Mouse (Mus musculus): Measurements from ENCODE around the gene Sc5d. TPM values are rescaled to one million over a fixed set of nuclear protein-coding genes. Genes with fewer than 3 reads are reported as not detected.

The Sc5d gene
- polyA plus RNA-seq, 1 experiment = 0.57 TPM

GRCm38 (mm10) chr9:42230333-42230732 is 33.7 kb downstream of the Sc5d start:
- TF ChIP-seq FLI1 (IDR thresholded peaks at IDR 0.05; ENCODE audit: low read length) = no peak
- TF ChIP-seq GATA1 (IDR thresholded peaks at IDR 0.05; ENCODE audit: borderline replicate concordance, low read length) = no peak

DNA sequence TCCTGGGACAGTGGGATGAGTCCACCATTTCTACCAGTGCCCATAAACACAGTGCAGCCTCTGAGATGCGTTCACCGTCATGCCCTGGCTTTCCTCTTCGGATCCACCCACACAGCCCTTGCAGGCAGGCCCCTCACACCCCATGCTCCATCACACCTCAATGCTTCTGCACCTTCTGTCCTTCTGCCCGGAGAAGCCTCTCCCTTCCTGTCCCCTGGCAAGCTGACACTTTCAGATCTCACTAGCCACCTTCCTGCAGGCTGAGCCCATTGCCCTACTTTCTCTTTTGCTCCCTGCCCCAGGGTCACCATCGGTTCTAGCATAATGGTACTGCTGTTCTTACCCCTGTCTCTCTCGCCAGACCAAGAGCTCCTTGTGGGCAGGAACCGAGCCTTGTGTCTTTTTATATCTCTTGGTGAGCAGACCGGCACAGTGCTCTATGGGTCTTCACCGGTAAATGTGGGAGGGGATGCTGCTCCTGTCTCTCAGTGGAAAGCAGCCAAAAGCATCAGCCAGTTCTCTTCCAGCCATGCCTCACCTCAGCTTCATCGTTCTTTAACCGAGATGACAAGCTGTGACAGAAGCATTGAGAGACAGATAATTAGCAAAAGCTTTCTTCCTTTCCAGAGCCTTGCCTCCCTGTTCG is 34.5 kb downstream of the Sc5d start:
- Histone ChIP-seq H3K4me1 (no peaks in the 10 kb centered on the region), H3K4me3 (replicated peaks) (peak overlapping the region; percentile 20), H3K27me3 (replicated peaks) (peaks cover 4% of the 10 kb centered on the region), H3K9me3 (peaks cover 14% of the 10 kb centered on the region), H3K36me3 (replicated peaks; ENCODE audit: low read length) (no peaks in the 10 kb centered on the region)
- no peak for TF ChIP-seq FLI1 (IDR thresholded peaks at IDR 0.05; ENCODE audit: low read length)
- no peak for TF ChIP-seq GATA1 (IDR thresholded peaks at IDR 0.05; ENCODE audit: borderline replicate concordance, low read length)

More at GRCm38 (mm10) chr9:42230333-42230732, 33.7 kb downstream of the Sc5d start:
- no peaks in the 10 kb centered on the region for H3K4me1 ChIP-seq
- H3K27me3 ChIP-seq (replicated peaks) = peaks cover 4% of the 10 kb centered on the region
- no peak overlapping the region for H3K4me3 ChIP-seq (replicated peaks)
- peaks cover 13% of the 10 kb centered on the region for H3K9me3 ChIP-seq
- H3K36me3 ChIP-seq (replicated peaks; ENCODE audit: low read length) = no peaks in the 10 kb centered on the region

DNA sequence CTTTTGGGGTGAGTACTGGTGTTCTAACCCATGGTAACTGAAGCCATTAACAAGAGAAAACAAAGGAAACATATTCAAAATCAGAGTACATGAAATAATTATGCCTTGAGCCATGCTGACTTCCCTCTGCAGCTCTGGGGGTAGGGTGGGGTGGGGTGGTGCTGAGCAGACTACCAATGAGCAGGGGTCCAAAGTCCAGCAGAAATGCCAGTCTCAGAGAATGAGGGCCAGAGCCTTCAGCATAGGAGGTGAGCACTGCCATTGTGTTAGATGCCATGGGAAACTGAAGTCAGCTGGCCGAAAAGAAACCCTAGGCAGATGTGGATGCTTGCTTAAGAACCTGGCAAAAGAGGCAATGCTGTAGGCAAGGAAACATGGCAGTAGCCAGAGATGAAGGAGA is 36.3 kb downstream of the Sc5d start:
- peaks cover 25% of the 10 kb centered on the region for H3K9me3 ChIP-seq
- H3K4me3 ChIP-seq (replicated peaks) = no peak overlapping the region
- H3K27me3 ChIP-seq (replicated peaks) = peaks cover 4% of the 10 kb centered on the region
- H3K36me3 ChIP-seq (replicated peaks; ENCODE audit: low read length) = no peaks in the 10 kb centered on the region
- TF ChIP-seq GATA1 (IDR thresholded peaks at IDR 0.05; ENCODE audit: borderline replicate concordance, low read length) = no peak
- no peak for TF ChIP-seq FLI1 (IDR thresholded peaks at IDR 0.05; ENCODE audit: low read length)
- H3K4me1 ChIP-seq = no peaks in the 10 kb centered on the region

DNA sequence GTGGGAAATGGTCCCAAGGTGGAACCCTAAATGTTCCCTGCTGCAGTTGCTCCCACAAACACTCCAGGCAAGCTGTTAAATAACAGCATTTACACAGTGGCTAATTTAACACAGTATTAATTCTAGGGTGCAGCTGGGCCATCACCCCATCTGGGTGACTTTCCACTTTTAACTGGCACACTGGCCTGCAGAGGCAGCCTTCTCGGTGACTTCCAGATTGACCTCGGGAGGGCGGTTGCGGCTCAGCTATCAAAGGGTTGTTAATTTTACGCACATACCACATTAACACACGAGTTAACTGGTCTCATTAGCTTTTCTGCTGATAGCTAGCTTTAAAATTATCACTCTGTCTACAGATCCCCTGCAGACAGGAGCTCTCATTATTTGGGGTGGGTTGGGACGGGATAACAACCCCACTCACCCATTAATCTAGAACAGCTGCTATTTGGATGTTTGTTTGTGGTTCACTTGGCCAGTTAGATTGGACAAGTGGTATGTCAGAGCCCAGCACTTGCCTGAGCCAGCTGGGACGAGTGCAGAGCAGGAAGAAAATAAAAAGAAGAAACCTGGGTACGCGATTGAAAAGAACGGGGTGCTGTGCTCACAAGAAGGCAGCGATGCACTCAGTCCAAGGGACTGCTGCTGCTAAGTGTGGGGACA is 44.9 kb downstream of the Sc5d start:
- no peaks in the 10 kb centered on the region for H3K36me3 ChIP-seq (replicated peaks; ENCODE audit: low read length)
- H3K4me3 ChIP-seq (replicated peaks) = no peak overlapping the region
- TF ChIP-seq FLI1 (IDR thresholded peaks at IDR 0.05; ENCODE audit: low read length) (no peak), GATA1 (IDR thresholded peaks at IDR 0.05; ENCODE audit: borderline replicate concordance, low read length) (no peak)
- peaks cover 2% of the 10 kb centered on the region for H3K27me3 ChIP-seq (replicated peaks)
- H3K4me1 ChIP-seq = no peaks in the 10 kb centered on the region
- H3K9me3 ChIP-seq = peaks cover 22% of the 10 kb centered on the region

DNA sequence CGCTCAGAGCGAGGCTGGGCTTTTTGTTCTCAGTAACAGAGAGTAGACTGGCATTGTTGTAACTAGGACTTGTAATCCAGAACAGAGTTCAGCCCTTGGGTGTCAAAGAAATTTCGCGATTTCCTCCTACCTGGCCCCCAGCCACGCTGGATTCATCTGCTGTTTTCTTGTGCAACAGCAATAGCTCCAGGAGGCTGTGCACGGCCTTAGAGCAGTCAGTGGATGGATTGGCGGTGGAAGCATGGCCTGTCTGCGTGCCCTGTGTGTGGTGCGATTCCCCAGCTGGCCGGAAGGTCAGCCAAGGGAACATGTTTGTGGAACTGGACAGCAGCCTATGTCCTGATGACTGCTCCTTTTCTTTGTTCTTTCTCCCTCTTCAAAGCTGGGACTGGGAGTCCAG is 46.4 kb downstream of the Sc5d start:
- peaks cover 14% of the 10 kb centered on the region for H3K9me3 ChIP-seq
- no peak for TF ChIP-seq GATA1 (IDR thresholded peaks at IDR 0.05; ENCODE audit: borderline replicate concordance, low read length)
- no peak for TF ChIP-seq FLI1 (IDR thresholded peaks at IDR 0.05; ENCODE audit: low read length)
- H3K4me3 ChIP-seq (replicated peaks) = no peak overlapping the region
- no peaks in the 10 kb centered on the region for H3K36me3 ChIP-seq (replicated peaks; ENCODE audit: low read length)
- no peaks in the 10 kb centered on the region for H3K4me1 ChIP-seq
- H3K27me3 ChIP-seq (replicated peaks) = peaks cover 2% of the 10 kb centered on the region

DNA sequence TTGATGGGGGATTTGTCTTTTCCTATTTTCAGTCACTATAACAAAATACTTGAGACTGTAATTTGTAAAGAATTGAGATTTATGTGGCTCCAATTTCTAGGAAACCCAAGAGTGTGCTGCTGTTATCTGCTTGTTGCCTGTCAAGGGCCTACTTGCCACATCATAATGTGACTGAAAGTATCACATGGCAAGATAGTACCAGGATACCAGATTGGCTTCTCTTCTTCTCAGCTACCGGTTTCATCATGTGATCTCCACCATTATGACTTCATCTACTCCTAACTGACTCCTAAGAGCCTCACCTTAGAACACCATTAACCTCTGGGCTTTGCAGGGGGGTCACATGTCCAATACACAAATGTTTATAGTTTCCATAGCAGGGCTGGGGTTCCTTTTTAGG is 49.9 kb downstream of the Sc5d start:
- Histone ChIP-seq H3K4me1 (no peaks in the 10 kb centered on the region), H3K9me3 (no peaks in the 10 kb centered on the region), H3K27me3 (replicated peaks) (peaks cover 2% of the 10 kb centered on the region), H3K36me3 (replicated peaks; ENCODE audit: low read length) (no peaks in the 10 kb centered on the region), H3K4me3 (replicated peaks) (no peak overlapping the region)
- no peak for TF ChIP-seq FLI1 (IDR thresholded peaks at IDR 0.05; ENCODE audit: low read length)
- no peak for TF ChIP-seq GATA1 (IDR thresholded peaks at IDR 0.05; ENCODE audit: borderline replicate concordance, low read length)

- H3K4me3 ChIP-seq (replicated peaks) = no peak overlapping the region
- no peak for TF ChIP-seq GATA1 (IDR thresholded peaks at IDR 0.05; ENCODE audit: borderline replicate concordance, low read length)
- no peak for TF ChIP-seq FLI1 (IDR thresholded peaks at IDR 0.05; ENCODE audit: low read length)
These were observed 50.9 kb downstream of the Sc5d start for GRCm38 (mm10) chr9:42213142-42213541.

GRCm38 (mm10) chr9:42209666-42210065 is 54.4 kb downstream of the Sc5d start:
- no peaks in the 10 kb centered on the region for H3K36me3 ChIP-seq (replicated peaks; ENCODE audit: low read length)
- H3K27me3 ChIP-seq (replicated peaks) = no peaks in the 10 kb centered on the region
- TF ChIP-seq GATA1 (IDR thresholded peaks at IDR 0.05; ENCODE audit: borderline replicate concordance, low read length) (no peak), FLI1 (IDR thresholded peaks at IDR 0.05; ENCODE audit: low read length) (no peak)
- no peaks in the 10 kb centered on the region for H3K4me1 ChIP-seq
- no peaks in the 10 kb centered on the region for H3K9me3 ChIP-seq
- no peak overlapping the region for H3K4me3 ChIP-seq (replicated peaks)

More at GRCm38 (mm10) chr9:42213142-42213541, 50.9 kb downstream of the Sc5d start:
- Histone ChIP-seq H3K4me1 (no peaks in the 10 kb centered on the region), H3K36me3 (replicated peaks; ENCODE audit: low read length) (no peaks in the 10 kb centered on the region), H3K27me3 (replicated peaks) (peaks cover 2% of the 10 kb centered on the region), H3K9me3 (no peaks in the 10 kb centered on the region)

- H3K4me3 ChIP-seq (replicated peaks) = no peak overlapping the region
- TF ChIP-seq FLI1 (IDR thresholded peaks at IDR 0.05; ENCODE audit: low read length) (no peak), GATA1 (IDR thresholded peaks at IDR 0.05; ENCODE audit: borderline replicate concordance, low read length) (no peak)
- no peaks in the 10 kb centered on the region; the same call in 1 of the 2 replicates for H3K9me3 ChIP-seq
- no peaks in the 10 kb centered on the region for H3K36me3 ChIP-seq (replicated peaks; ENCODE audit: low read length)
- H3K27me3 ChIP-seq (replicated peaks) = no peaks in the 10 kb centered on the region
- no peaks in the 10 kb centered on the region for H3K4me1 ChIP-seq
These were observed 55.6 kb downstream of the Sc5d start for GRCm38 (mm10) chr9:42208463-42208862.

DNA sequence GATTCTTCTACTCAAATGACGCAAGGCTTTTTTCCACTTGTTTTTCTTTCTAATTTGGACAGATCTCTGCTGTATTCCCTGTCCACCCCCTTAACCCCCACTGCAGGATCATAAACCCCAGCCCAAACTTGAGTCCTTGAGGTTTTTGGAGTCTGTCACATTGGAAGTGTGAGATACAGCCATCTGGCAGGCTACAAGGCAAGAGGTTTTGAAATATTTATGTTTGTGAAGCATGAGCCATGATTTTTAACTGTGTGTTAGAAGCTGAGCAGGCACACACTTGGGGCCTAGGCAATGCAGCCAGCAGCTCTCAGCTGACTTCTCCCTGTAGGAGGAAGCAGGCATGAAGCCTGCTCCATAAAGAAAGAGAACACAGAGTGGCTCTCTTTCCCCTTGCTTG is 57.3 kb downstream of the Sc5d start:
- Histone ChIP-seq H3K4me1 (no peaks in the 10 kb centered on the region), H3K36me3 (replicated peaks; ENCODE audit: low read length) (no peaks in the 10 kb centered on the region), H3K9me3 (no peaks in the 10 kb centered on the region; the same call in 1 of the 2 replicates), H3K27me3 (replicated peaks) (no peaks in the 10 kb centered on the region), H3K4me3 (replicated peaks) (no peak overlapping the region)
- TF ChIP-seq FLI1 (IDR thresholded peaks at IDR 0.05; ENCODE audit: low read length) (no peak), GATA1 (IDR thresholded peaks at IDR 0.05; ENCODE audit: borderline replicate concordance, low read length) (no peak)
